ENCODE assay signal across 17 mouse cellular contexts in the genomic region with DNA sequence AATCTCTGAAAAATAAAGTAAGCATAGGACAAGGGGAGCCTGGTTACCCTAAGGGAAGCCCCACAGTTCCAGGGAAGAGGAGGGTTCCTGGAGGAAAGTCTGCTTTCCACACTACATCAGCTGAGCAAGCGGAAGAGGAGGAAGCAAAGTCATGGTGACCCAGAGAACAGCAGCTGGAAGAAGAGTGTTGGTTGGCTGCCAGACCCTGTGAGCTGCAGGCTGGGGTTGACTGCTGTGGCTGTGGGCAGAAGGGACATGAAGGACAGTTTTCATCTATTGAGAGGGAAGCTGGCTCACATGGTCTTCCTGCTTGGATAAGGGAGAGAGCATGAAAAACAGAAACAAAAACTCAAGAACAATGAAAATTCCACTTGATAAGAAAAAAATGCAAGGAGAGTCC. TPM values are rescaled to one million over a fixed set of nuclear protein-coding genes. Genes with fewer than 3 reads are reported as not detected.
DNase-seq lines count a peak whose midpoint lies in the region; TF ChIP-seq lines count a peak whose summit lies in the region.
"Had no signal": no experiment of that assay in that cellular context is flagged by ENCODE, and none has a peak within 500 bp of the region (broad histone marks: within the 10 kb centered on the region; RNA-seq: fewer than 3 reads in every experiment).

No protein-coding gene starts in this region.

- TF ChIP-seq POLR2A in lung, adult 2 months (IDR thresholded peaks at IDR 0.05; ENCODE audit: borderline replicate concordance, extremely low read depth, low read depth, low read length), result no peak

- WGBS in lung, adult 2 months, result 58% methylated on average over 1 of the region's 1 CpGs

- H3K4me3 ChIP-seq in lung, adult 2 months (replicated peaks; ENCODE audit: extremely low read depth, low read depth, low read length), result no peak overlapping the region

- TF ChIP-seq CTCF in lung, adult 2 months (IDR thresholded peaks at IDR 0.05; ENCODE audit: insufficient read depth, low read length), result no peak

- intact Hi-C loops in heart, postnatal 10 days (cut with DNase I), result no loop called here

- H3K4me1 ChIP-seq in lung, adult 2 months (ENCODE audit: control insufficient read depth, insufficient read depth, low read length), result no peaks in the 10 kb centered on the region

- peak; percentile 53 for DNase-seq in gastrocnemius, postnatal 10 days
- no peak for DNase-seq in gastrocnemius, postnatal 25 days
- DNase-seq in lung, postnatal 10 days, result peak; percentile 73
- DNase-seq in lung, adult 2 months, result no peak
- peak; percentile 76 to 78 for DNase-seq in heart, postnatal 10 days
- peak; percentile 32 to 57 for DNase-seq in lung, postnatal 4 days
- DNase-seq in urinary bladder, postnatal 36 days (ENCODE audit: low spot score in 2 of 2), result no peak
- DNase-seq in cerebellum, adult 18-20 months, result no peak
- DNase-seq: adrenal gland, adult 8-10 months; cerebellum, adult 9-10 months; forebrain, postnatal 0 days; liver, postnatal 0 days; thymus, adult 18-20 months had no signal

RNA-seq across cellular contexts. Expression of gene Ambp, which starts 57.0 kb away (rescaled TPM):
- total RNA-seq in gastrocnemius, postnatal 10 days (2021), result 1 to 10 TPM in 1 of 2 experiments, not detected in 1; 1.5 TPM
- not detected for total RNA-seq in gastrocnemius, postnatal 25 days (2021)
- polyA plus RNA-seq in lung, adult 2 months (2012; rRNA removed), result 0.26 and 1.4 TPM in 2 replicates
- total RNA-seq in heart, postnatal 10 days (2021), result not detected
- total RNA-seq: forebrain, postnatal 0 days; left cerebral cortex, postnatal 10 days; monocyte, adult 5-6 weeks had no signal
- polyA plus RNA-seq: C2C12; forebrain, postnatal 0 days; hindbrain, embryonic 11.5 days had no signal

Comparison
In these comparisons a context has a peak if more than half of its experiments do, and no peak if none do; other contexts are left out.
1. DNase-seq: peak in gastrocnemius, postnatal 10 days (single experiment), lung, postnatal 10 days (single experiment), heart, postnatal 10 days (2 of 2) and lung, postnatal 4 days (2 of 2); none in gastrocnemius, postnatal 25 days (single experiment), lung, adult 2 months (single experiment), urinary bladder, postnatal 36 days (0 of 2) and cerebellum, adult 18-20 months (0 of 2).